Comparison of ENCODE assay signal across 11 mouse cellular contexts in genomic region chr15:98978409-98979172, GRCm38 (mm10). TPM values are rescaled to one million over a fixed set of nuclear protein-coding genes. Genes with fewer than 3 reads are reported as not detected.
DNase-seq lines count a peak whose midpoint lies in the region; ATAC-seq and TF ChIP-seq lines count a peak whose summit lies in the region.
"Had no signal": no experiment of that assay in that cellular context is flagged by ENCODE, and none has a peak within 500 bp of the region (broad histone marks: within the 10 kb centered on the region; RNA-seq: fewer than 3 reads in every experiment).

No protein-coding gene starts in this region.

- DNase-seq in kidney, postnatal 4 days = no peak
- DNase-seq in stomach, postnatal 0 days (ENCODE audit: low spot score) = no peak
- DNase-seq in adrenal gland, adult 2 months = no peak
- DNase-seq: thymus, adult 18-20 months had no signal

- H3K36me3 ChIP-seq in kidney, embryonic 16.5 days (ENCODE audit: insufficient read depth, low read length) = no peaks in the 10 kb centered on the region
- no peaks in the 10 kb centered on the region for H3K36me3 ChIP-seq in hindbrain, embryonic 12.5 days
- no peaks in the 10 kb centered on the region for H3K36me3 ChIP-seq in neural tube, embryonic 12.5 days
- no peaks in the 10 kb centered on the region for H3K36me3 ChIP-seq in stomach, postnatal 0 days (ENCODE audit: control insufficient read depth, insufficient read depth, low read length)
- H3K36me3 ChIP-seq: G1E had no signal

- ATAC-seq in kidney, embryonic 16.5 days (ENCODE audit: low FRiP score, low TSS enrichment) = no peak
- no peak for ATAC-seq in hindbrain, embryonic 12.5 days (ENCODE audit: low FRiP score)
- ATAC-seq in neural tube, embryonic 12.5 days (ENCODE audit: low FRiP score, low read depth) = no peak
- ATAC-seq in stomach, postnatal 0 days (ENCODE audit: low FRiP score, low TSS enrichment) = no peak
- no peak for ATAC-seq in cerebellum, adult (ENCODE audit: insufficient number of reproducible peaks, low FRiP score, low TSS enrichment)

- 52% methylated on average over 20 of the region's 20 CpGs for WGBS in kidney, embryonic 16.5 days
- WGBS in hindbrain, embryonic 12.5 days = 60% methylated on average over 20 of the region's 20 CpGs
- 37% methylated on average over 20 of the region's 20 CpGs for WGBS in neural tube, embryonic 12.5 days
- 75% methylated on average over 20 of the region's 20 CpGs for WGBS in stomach, postnatal 0 days

- no peak for TF ChIP-seq CTCF in cortical plate, adult 2 months (IDR thresholded peaks at IDR 0.05; ENCODE audit: extremely low read depth, insufficient read depth, low read length)
- no peak for TF ChIP-seq CTCF in stomach, postnatal 0 days (IDR thresholded peaks at IDR 0.05; ENCODE audit: low read depth)

- peak overlapping the region; percentile 46; the same call in 1 of the 2 replicates for H3K9ac ChIP-seq in kidney, embryonic 16.5 days (replicated peaks; ENCODE audit: low read length)
- peak overlapping the region; percentile 43 for H3K9ac ChIP-seq in hindbrain, embryonic 12.5 days
- peak overlapping the region; percentile 42 for H3K9ac ChIP-seq in neural tube, embryonic 12.5 days
- no peak overlapping the region for H3K9ac ChIP-seq in stomach, postnatal 0 days (ENCODE audit: low read length)

- no peak overlapping the region for H3K4me3 ChIP-seq in kidney, embryonic 16.5 days (ENCODE audit: low read length)
- no peak overlapping the region for H3K4me3 ChIP-seq in cortical plate, adult 2 months (ENCODE audit: insufficient read depth, low read length)
- peak overlapping the region; percentile 5; the same call in 1 of the 2 replicates for H3K4me3 ChIP-seq in hindbrain, embryonic 12.5 days
- H3K4me3 ChIP-seq in neural tube, embryonic 12.5 days = peak overlapping the region; percentile 11; the same call in 1 of the 2 replicates
- no peak overlapping the region for H3K4me3 ChIP-seq in stomach, postnatal 0 days (ENCODE audit: low read depth, low read length)

- H3K4me1 ChIP-seq in kidney, embryonic 16.5 days (ENCODE audit: insufficient read depth, low read length) = peaks cover 22% of the 10 kb centered on the region
- peaks cover 14% of the 10 kb centered on the region for H3K4me1 ChIP-seq in cortical plate, adult 2 months (ENCODE audit: control insufficient read depth, insufficient read depth, low read length)
- peaks cover 54% of the 10 kb centered on the region for H3K4me1 ChIP-seq in hindbrain, embryonic 12.5 days
- peaks cover 53% of the 10 kb centered on the region for H3K4me1 ChIP-seq in neural tube, embryonic 12.5 days
- no peaks in the 10 kb centered on the region for H3K4me1 ChIP-seq in stomach, postnatal 0 days (replicated peaks; ENCODE audit: control insufficient read depth, insufficient read depth)

- TF ChIP-seq EP300 in stomach, postnatal 0 days (optimal IDR thresholded peaks at IDR 0.05) = no peak

- H3K4me2 ChIP-seq in kidney, embryonic 16.5 days (replicated peaks; ENCODE audit: low read depth, low read length) = peak overlapping the region; percentile 32; the same call in 1 of the 2 replicates
- peak overlapping the region; percentile 41 for H3K4me2 ChIP-seq in hindbrain, embryonic 12.5 days (replicated peaks)
- peak overlapping the region; percentile 54 for H3K4me2 ChIP-seq in neural tube, embryonic 12.5 days (replicated peaks)
- no peak overlapping the region for H3K4me2 ChIP-seq in stomach, postnatal 0 days (replicated peaks; ENCODE audit: low read depth)

- H3K27me3 ChIP-seq in kidney, embryonic 16.5 days (ENCODE audit: insufficient read depth, low read length) = no peaks in the 10 kb centered on the region
- H3K27me3 ChIP-seq in hindbrain, embryonic 12.5 days = no peaks in the 10 kb centered on the region
- H3K27me3 ChIP-seq in neural tube, embryonic 12.5 days (replicated peaks) = no peaks in the 10 kb centered on the region
- H3K27me3 ChIP-seq in stomach, postnatal 0 days (ENCODE audit: control insufficient read depth, insufficient read depth, low read length) = no peaks in the 10 kb centered on the region

- TF ChIP-seq POLR2A in cortical plate, adult 2 months (IDR thresholded peaks at IDR 0.05; ENCODE audit: extremely low read depth, insufficient read depth, low read length) = no peak

- no peaks in the 10 kb centered on the region for H3K9me3 ChIP-seq in kidney, embryonic 16.5 days (ENCODE audit: low read length)
- no peaks in the 10 kb centered on the region for H3K9me3 ChIP-seq in hindbrain, embryonic 12.5 days (replicated peaks)
- no peaks in the 10 kb centered on the region for H3K9me3 ChIP-seq in neural tube, embryonic 12.5 days
- no peaks in the 10 kb centered on the region for H3K9me3 ChIP-seq in stomach, postnatal 0 days (ENCODE audit: control insufficient read depth, low read length)
- H3K9me3 ChIP-seq: G1E had no signal

- H3K27ac ChIP-seq in kidney, embryonic 16.5 days (ENCODE audit: low read length) = no peak overlapping the region
- H3K27ac ChIP-seq in cortical plate, adult 2 months (ENCODE audit: insufficient read depth, low read length) = 0 out of 2 replicates have a peak overlapping the region, but pooled peaks have one; percentile 12
- H3K27ac ChIP-seq in hindbrain, embryonic 12.5 days = peak overlapping the region; percentile 93
- H3K27ac ChIP-seq in neural tube, embryonic 12.5 days = peak overlapping the region; percentile 82
- H3K27ac ChIP-seq in stomach, postnatal 0 days (replicated peaks) = no peak overlapping the region

RNA-seq across cellular contexts. Expression of gene Tuba1a, which starts 25.1 kb away (rescaled TPM):
- polyA plus RNA-seq in kidney, embryonic 16.5 days (2015; fragmentation: Nextera tagmentation; extraction: Ambion mirVana) = 925 and 946 TPM in 2 replicates
- polyA plus RNA-seq in cortical plate, adult 2 months (2012; rRNA removed) = 1,321 and 1,512 TPM in 2 replicates
- 9,547 and 9,692 TPM in 2 replicates for polyA plus RNA-seq in hindbrain, embryonic 12.5 days (2016; fragmentation: Nextera tagmentation; extraction: Ambion mirVana)
- 10,701 and 10,796 TPM in 2 replicates for polyA plus RNA-seq in neural tube, embryonic 12.5 days (2016; fragmentation: Nextera tagmentation; extraction: Ambion mirVana)
- polyA plus RNA-seq in stomach, postnatal 0 days (2015; fragmentation: Nextera tagmentation; extraction: Ambion mirVana) = 537 and 602 TPM in 2 replicates
- 100 to 1,000 TPM in 1 of 2 experiments, 10 to 100 TPM in 1; 63.2 to 125 TPM for total RNA-seq in adrenal gland, adult 2 months (2021)
- 128 and 133 TPM in 2 replicates for polyA plus RNA-seq in adrenal gland, adult 2 months (2012; rRNA removed)

RNA-seq across cellular contexts. Expression of gene Gm49450, which starts 25.2 kb away (rescaled TPM):
- polyA plus RNA-seq in kidney, embryonic 16.5 days (2015; fragmentation: Nextera tagmentation; extraction: Ambion mirVana) = not detected in 2 replicates
- 0.35 and 0.55 TPM in 2 replicates for polyA plus RNA-seq in cortical plate, adult 2 months (2012; rRNA removed)
- not detected in 2 replicates for polyA plus RNA-seq in hindbrain, embryonic 12.5 days (2016; fragmentation: Nextera tagmentation; extraction: Ambion mirVana)
- not detected in 2 replicates for polyA plus RNA-seq in neural tube, embryonic 12.5 days (2016; fragmentation: Nextera tagmentation; extraction: Ambion mirVana)
- polyA plus RNA-seq in stomach, postnatal 0 days (2015; fragmentation: Nextera tagmentation; extraction: Ambion mirVana) = not detected in 2 replicates
- 10 to 100 TPM in 1 of 2 experiments, not detected in 1; 10.9 TPM for total RNA-seq in adrenal gland, adult 2 months (2021)
- 49.5 and 126 TPM in 2 replicates for polyA plus RNA-seq in adrenal gland, adult 2 months (2012; rRNA removed)
- total RNA-seq: G1E; left cerebral cortex, postnatal 25 days had no signal
- polyA plus RNA-seq: G1E had no signal

RNA-seq across cellular contexts. Expression of gene Tuba1b, which starts 44.2 kb away (rescaled TPM):
- polyA plus RNA-seq in kidney, embryonic 16.5 days (2015; fragmentation: Nextera tagmentation; extraction: Ambion mirVana) = 1,826 and 1,900 TPM in 2 replicates
- polyA plus RNA-seq in cortical plate, adult 2 months (2012; rRNA removed) = 1,160 and 1,231 TPM in 2 replicates
- polyA plus RNA-seq in hindbrain, embryonic 12.5 days (2016; fragmentation: Nextera tagmentation; extraction: Ambion mirVana) = 1,219 and 1,243 TPM in 2 replicates
- 1,299 and 1,329 TPM in 2 replicates for polyA plus RNA-seq in neural tube, embryonic 12.5 days (2016; fragmentation: Nextera tagmentation; extraction: Ambion mirVana)
- polyA plus RNA-seq in stomach, postnatal 0 days (2015; fragmentation: Nextera tagmentation; extraction: Ambion mirVana) = 470 and 552 TPM in 2 replicates
- 100 to 1,000 TPM; 235 to 261 TPM for total RNA-seq in adrenal gland, adult 2 months (2021)
- polyA plus RNA-seq in adrenal gland, adult 2 months (2012; rRNA removed) = 616 and 725 TPM in 2 replicates

RNA-seq across cellular contexts. Expression of gene Tuba1c, which starts 51.1 kb away (rescaled TPM):
- polyA plus RNA-seq in kidney, embryonic 16.5 days (2015; fragmentation: Nextera tagmentation; extraction: Ambion mirVana) = 213 and 219 TPM in 2 replicates
- polyA plus RNA-seq in cortical plate, adult 2 months (2012; rRNA removed) = 5.5 and 7.1 TPM in 2 replicates
- 59.6 and 72.4 TPM in 2 replicates for polyA plus RNA-seq in hindbrain, embryonic 12.5 days (2016; fragmentation: Nextera tagmentation; extraction: Ambion mirVana)
- 62.0 and 64.6 TPM in 2 replicates for polyA plus RNA-seq in neural tube, embryonic 12.5 days (2016; fragmentation: Nextera tagmentation; extraction: Ambion mirVana)
- polyA plus RNA-seq in stomach, postnatal 0 days (2015; fragmentation: Nextera tagmentation; extraction: Ambion mirVana) = 145 and 159 TPM in 2 replicates
- 100 to 1,000 TPM; 270 to 284 TPM for total RNA-seq in adrenal gland, adult 2 months (2021)
- 205 and 318 TPM in 2 replicates for polyA plus RNA-seq in adrenal gland, adult 2 months (2012; rRNA removed)

Comparison
In these comparisons a context has a peak if more than half of its experiments do, and no peak if none do; other contexts are left out.
1. H3K27ac ChIP-seq: peak in cortical plate, adult 2 months (single experiment), hindbrain, embryonic 12.5 days (single experiment) and neural tube, embryonic 12.5 days (single experiment); none in kidney, embryonic 16.5 days (single experiment) and stomach, postnatal 0 days (single experiment).
2. H3K4me3 ChIP-seq: peak in hindbrain, embryonic 12.5 days (single experiment) and neural tube, embryonic 12.5 days (single experiment); none in kidney, embryonic 16.5 days (single experiment), cortical plate, adult 2 months (single experiment) and stomach, postnatal 0 days (single experiment).
3. RNA of gene Gm49450, which starts 25.2 kb away (polyA plus RNA-seq): 49.5 to 126 TPM in adrenal gland, adult 2 months; 0.35 to 0.55 TPM in cortical plate, adult 2 months, not detected in kidney, embryonic 16.5 days, not detected in hindbrain, embryonic 12.5 days, not detected in neural tube, embryonic 12.5 days and not detected in stomach, postnatal 0 days; every median in the first group is over 10 times any median in the second.